Mouse (Mus musculus) retina, postnatal 1 day (tissue): Measurements from ENCODE around the gene Tsga10ip.
A peak's percentile ranks its signal among the peaks of the same experiment; 100 is the strongest.

ENCODE experiments used
- DNase-seq: peaks from one replicate; pipeline ENCODE4 v3.0.0-alpha.2; 2012

Gene Tsga10ip

GRCm38 (mm10) chr19:5402293-5402692 lies at the start of gene Tsga10ip:
Gene Tsga10ip (minus strand): TSS chr19:5402526.
- DNase-seq, result no peak

- DNase-seq, result no peak
Observed at GRCm38 (mm10) chr19:5451766-5452165, 49.4 kb upstream of the Tsga10ip start.

GRCm38 (mm10) chr19:5449673-5450072 lies 47.3 kb upstream of the Tsga10ip start:
- DNase-seq, result no peak

GRCm38 (mm10) chr19:5448354-5449150 lies 46.2 kb upstream of the Tsga10ip start:
- peak; percentile 27 for DNase-seq

- DNase-seq, result peak; percentile 70
Observed at GRCm38 (mm10) chr19:5447515-5448353, 45.4 kb upstream of the Tsga10ip start, which contains the start of gene Fosl1. Gene Fosl1 (plus strand): TSS chr19:5447547.

- no peak for DNase-seq
Observed at GRCm38 (mm10) chr19:5445747-5446146, 43.4 kb upstream of the Tsga10ip start.

- no peak for DNase-seq
Observed at GRCm38 (mm10) chr19:5444954-5445353, 42.6 kb upstream of the Tsga10ip start.

- DNase-seq, result no peak
Observed at GRCm38 (mm10) chr19:5444371-5444908, 42.1 kb upstream of the Tsga10ip start.

- no peak for DNase-seq
Observed at GRCm38 (mm10) chr19:5433951-5434350, 31.6 kb upstream of the Tsga10ip start.

- peak; percentile 63 for DNase-seq
Observed at GRCm38 (mm10) chr19:5432992-5433852, 30.9 kb upstream of the Tsga10ip start.

- no peak for DNase-seq
Observed at GRCm38 (mm10) chr19:5431911-5432464, 29.7 kb upstream of the Tsga10ip start.

GRCm38 (mm10) chr19:5430408-5430807 lies 28.1 kb upstream of the Tsga10ip start:
- DNase-seq, result no peak

- DNase-seq, result no peak
Observed at GRCm38 (mm10) chr19:5429806-5430205, 27.5 kb upstream of the Tsga10ip start.

- no peak for DNase-seq
Observed at GRCm38 (mm10) chr19:5429219-5429618, 26.9 kb upstream of the Tsga10ip start.

GRCm38 (mm10) chr19:5428083-5428482 lies 25.8 kb upstream of the Tsga10ip start:
- peak; percentile 72 for DNase-seq

GRCm38 (mm10) chr19:5426640-5427290 lies 24.4 kb upstream of the Tsga10ip start:
- no peak for DNase-seq

GRCm38 (mm10) chr19:5425906-5426565 lies 23.7 kb upstream of the Tsga10ip start:
- DNase-seq, result no peak

GRCm38 (mm10) chr19:5424782-5425741 lies 22.7 kb upstream of the Tsga10ip start, which contains the start of the genes Drap1 and AI837181:
Gene Drap1 (minus strand): TSS chr19:5424979.
Gene AI837181 (plus strand): TSS chr19:5425144.
- peak; percentile 98 for DNase-seq

- peak; percentile 80 for DNase-seq
Observed at GRCm38 (mm10) chr19:5424092-5424781, 21.9 kb upstream of the Tsga10ip start.
